Mouse (Mus musculus): ENCODE results near the gene Ryk. TPM values are rescaled to one million over a fixed set of nuclear protein-coding genes. Genes with fewer than 3 reads are reported as not detected.

The Ryk gene
- polyA plus RNA-seq, 1 experiment from 2014 or later = 31.6 TPM

GRCm38 (mm10) chr9:102914583-102914982 lies 79.9 kb downstream of the Ryk start:
- Histone ChIP-seq H3K27ac (replicated peaks; ENCODE audit: low read depth, low read length) (no peak overlapping the region), H3K4me1 (ENCODE audit: control insufficient read depth, insufficient read depth, low read length) (no peaks in the 10 kb centered on the region), H3K9ac (ENCODE audit: low read length) (no peak overlapping the region), H3K9me3 (ENCODE audit: control insufficient read depth, low read length) (no peaks in the 10 kb centered on the region), H3K36me3 (ENCODE audit: control insufficient read depth, insufficient read depth, low read length) (peaks cover 3% of the 10 kb centered on the region; the same call in 1 of the 2 replicates), H3K4me2 (ENCODE audit: low read depth, severe bottlenecking) (no peak overlapping the region), H3K27me3 (ENCODE audit: control insufficient read depth, insufficient read depth, low read length) (no peaks in the 10 kb centered on the region), H3K4me3 (ENCODE audit: low read depth, low read length) (no peak overlapping the region)
- WGBS = 85% methylated on average over 1 of the region's 1 CpGs
- ATAC-seq (ENCODE audit: insufficient number of reproducible peaks, low FRiP score, low TSS enrichment, low read depth) (no peak), DNase-seq (ENCODE audit: low spot score) (no peak)

GRCm38 (mm10) chr9:102915292-102915854 lies 80.7 kb downstream of the Ryk start:
- Histone ChIP-seq H3K9ac (ENCODE audit: low read length) (no peak overlapping the region), H3K4me3 (ENCODE audit: low read depth, low read length) (no peak overlapping the region), H3K27me3 (ENCODE audit: control insufficient read depth, insufficient read depth, low read length) (no peaks in the 10 kb centered on the region), H3K4me1 (ENCODE audit: control insufficient read depth, insufficient read depth, low read length) (no peaks in the 10 kb centered on the region), H3K9me3 (ENCODE audit: control insufficient read depth, low read length) (no peaks in the 10 kb centered on the region), H3K4me2 (ENCODE audit: low read depth, severe bottlenecking) (no peak overlapping the region), H3K36me3 (ENCODE audit: control insufficient read depth, insufficient read depth, low read length) (peaks cover 3% of the 10 kb centered on the region; the same call in 1 of the 2 replicates), H3K27ac (replicated peaks; ENCODE audit: low read depth, low read length) (no peak overlapping the region)
- no peak for DNase-seq (ENCODE audit: low spot score)
- 78% methylated on average over 3 of the region's 3 CpGs for WGBS
- no peak for ATAC-seq (ENCODE audit: insufficient number of reproducible peaks, low FRiP score, low TSS enrichment, low read depth)

- H3K9me3 ChIP-seq (ENCODE audit: control insufficient read depth, low read length) = no peaks in the 10 kb centered on the region
- no peaks in the 10 kb centered on the region for H3K27me3 ChIP-seq (ENCODE audit: control insufficient read depth, insufficient read depth, low read length)
- no peak for ATAC-seq (ENCODE audit: insufficient number of reproducible peaks, low FRiP score, low TSS enrichment, low read depth)
- no peak overlapping the region for H3K9ac ChIP-seq (ENCODE audit: low read length)
- no peak for DNase-seq (ENCODE audit: low spot score)
- H3K4me1 ChIP-seq (ENCODE audit: control insufficient read depth, insufficient read depth, low read length) = no peaks in the 10 kb centered on the region
- no peak overlapping the region for H3K4me3 ChIP-seq (ENCODE audit: low read depth, low read length)
- H3K36me3 ChIP-seq (ENCODE audit: control insufficient read depth, insufficient read depth, low read length) = no peaks in the 10 kb centered on the region; the same call in 1 of the 2 replicates
- H3K4me2 ChIP-seq (ENCODE audit: low read depth, severe bottlenecking) = no peak overlapping the region
- 95% methylated on average over 7 of the region's 7 CpGs for WGBS
- H3K27ac ChIP-seq (replicated peaks; ENCODE audit: low read depth, low read length) = no peak overlapping the region
Observed at GRCm38 (mm10) chr9:102916076-102916475, 81.4 kb downstream of the Ryk start.

GRCm38 (mm10) chr9:102917532-102918129 lies 82.9 kb downstream of the Ryk start:
- no peak overlapping the region for H3K9ac ChIP-seq (ENCODE audit: low read length)
- no peak overlapping the region for H3K4me3 ChIP-seq (ENCODE audit: low read depth, low read length)
- ATAC-seq (ENCODE audit: insufficient number of reproducible peaks, low FRiP score, low TSS enrichment, low read depth) (no peak), DNase-seq (ENCODE audit: low spot score) (no peak)
- H3K36me3 ChIP-seq (ENCODE audit: control insufficient read depth, insufficient read depth, low read length) = no peaks in the 10 kb centered on the region
- no peaks in the 10 kb centered on the region for H3K9me3 ChIP-seq (ENCODE audit: control insufficient read depth, low read length)
- no peak overlapping the region for H3K27ac ChIP-seq (replicated peaks; ENCODE audit: low read depth, low read length)
- no peaks in the 10 kb centered on the region for H3K27me3 ChIP-seq (ENCODE audit: control insufficient read depth, insufficient read depth, low read length)
- H3K4me2 ChIP-seq (ENCODE audit: low read depth, severe bottlenecking) = no peak overlapping the region
- no peaks in the 10 kb centered on the region for H3K4me1 ChIP-seq (ENCODE audit: control insufficient read depth, insufficient read depth, low read length)
- 84% methylated on average over 8 of the region's 8 CpGs for WGBS

GRCm38 (mm10) chr9:102919486-102919885 lies 84.8 kb downstream of the Ryk start:
- WGBS = 62% methylated on average over 5 of the region's 5 CpGs
- Histone ChIP-seq H3K9ac (ENCODE audit: low read length) (no peak overlapping the region), H3K27ac (replicated peaks; ENCODE audit: low read depth, low read length) (no peak overlapping the region), H3K27me3 (ENCODE audit: control insufficient read depth, insufficient read depth, low read length) (no peaks in the 10 kb centered on the region), H3K9me3 (ENCODE audit: control insufficient read depth, low read length) (no peaks in the 10 kb centered on the region), H3K4me3 (ENCODE audit: low read depth, low read length) (no peak overlapping the region), H3K4me2 (ENCODE audit: low read depth, severe bottlenecking) (no peak overlapping the region), H3K36me3 (ENCODE audit: control insufficient read depth, insufficient read depth, low read length) (no peaks in the 10 kb centered on the region), H3K4me1 (ENCODE audit: control insufficient read depth, insufficient read depth, low read length) (no peaks in the 10 kb centered on the region; the same call in 1 of the 2 replicates)
- no peak for DNase-seq (ENCODE audit: low spot score)
- ATAC-seq (ENCODE audit: insufficient number of reproducible peaks, low FRiP score, low TSS enrichment, low read depth) = no peak

GRCm38 (mm10) chr9:102921791-102922190 lies 87.1 kb downstream of the Ryk start:
- Histone ChIP-seq H3K9me3 (ENCODE audit: control insufficient read depth, low read length) (no peaks in the 10 kb centered on the region), H3K4me2 (ENCODE audit: low read depth, severe bottlenecking) (no peak overlapping the region), H3K4me1 (ENCODE audit: control insufficient read depth, insufficient read depth, low read length) (no peaks in the 10 kb centered on the region; the same call in 1 of the 2 replicates), H3K4me3 (ENCODE audit: low read depth, low read length) (no peak overlapping the region), H3K27ac (replicated peaks; ENCODE audit: low read depth, low read length) (no peak overlapping the region), H3K9ac (ENCODE audit: low read length) (no peak overlapping the region), H3K36me3 (ENCODE audit: control insufficient read depth, insufficient read depth, low read length) (no peaks in the 10 kb centered on the region), H3K27me3 (ENCODE audit: control insufficient read depth, insufficient read depth, low read length) (no peaks in the 10 kb centered on the region)
- no peak for ATAC-seq (ENCODE audit: insufficient number of reproducible peaks, low FRiP score, low TSS enrichment, low read depth)
- DNase-seq (ENCODE audit: low spot score) = no peak
- 89% methylated on average over 13 of the region's 13 CpGs for WGBS

GRCm38 (mm10) chr9:102922866-102923434 lies 88.2 kb downstream of the Ryk start:
- Histone ChIP-seq H3K27me3 (ENCODE audit: control insufficient read depth, insufficient read depth, low read length) (no peaks in the 10 kb centered on the region), H3K4me1 (ENCODE audit: control insufficient read depth, insufficient read depth, low read length) (no peaks in the 10 kb centered on the region; the same call in 1 of the 2 replicates), H3K4me3 (ENCODE audit: low read depth, low read length) (no peak overlapping the region), H3K36me3 (ENCODE audit: control insufficient read depth, insufficient read depth, low read length) (no peaks in the 10 kb centered on the region), H3K9ac (ENCODE audit: low read length) (no peak overlapping the region), H3K27ac (replicated peaks; ENCODE audit: low read depth, low read length) (no peak overlapping the region), H3K9me3 (ENCODE audit: control insufficient read depth, low read length) (no peaks in the 10 kb centered on the region), H3K4me2 (ENCODE audit: low read depth, severe bottlenecking) (no peak overlapping the region)
- WGBS = 91% methylated on average over 7 of the region's 7 CpGs
- no peak for ATAC-seq (ENCODE audit: insufficient number of reproducible peaks, low FRiP score, low TSS enrichment, low read depth)
- no peak for DNase-seq (ENCODE audit: low spot score)

GRCm38 (mm10) chr9:102923836-102924235 lies 89.1 kb downstream of the Ryk start:
- H3K4me3 ChIP-seq (ENCODE audit: low read depth, low read length) = no peak overlapping the region
- no peak overlapping the region for H3K9ac ChIP-seq (ENCODE audit: low read length)
- no peak overlapping the region for H3K4me2 ChIP-seq (ENCODE audit: low read depth, severe bottlenecking)
- 90% methylated on average over 11 of the region's 11 CpGs for WGBS
- DNase-seq (ENCODE audit: low spot score) = no peak
- H3K36me3 ChIP-seq (ENCODE audit: control insufficient read depth, insufficient read depth, low read length) = no peaks in the 10 kb centered on the region
- no peaks in the 10 kb centered on the region for H3K27me3 ChIP-seq (ENCODE audit: control insufficient read depth, insufficient read depth, low read length)
- no peak for ATAC-seq (ENCODE audit: insufficient number of reproducible peaks, low FRiP score, low TSS enrichment, low read depth)
- no peak overlapping the region for H3K27ac ChIP-seq (replicated peaks; ENCODE audit: low read depth, low read length)
- H3K9me3 ChIP-seq (ENCODE audit: control insufficient read depth, low read length) = no peaks in the 10 kb centered on the region
- H3K4me1 ChIP-seq (ENCODE audit: control insufficient read depth, insufficient read depth, low read length) = no peaks in the 10 kb centered on the region; the same call in 1 of the 2 replicates
